Mouse (Mus musculus) megakaryocyte progenitor cell, adult 5-6 weeks (primary cell): ENCODE results near the gene Parvg. TPM values are rescaled to one million over a fixed set of nuclear protein-coding genes. Genes with fewer than 3 reads are reported as not detected.

Source experiments
- ATAC-seq: replicated peaks from 2 replicates; pipeline ENCODE4 v1.8.0; 2016; ENCODE audit warnings: mild to moderate bottlenecking, moderate TSS enrichment, inconsistent platforms; ENCODE audit not compliant: poor library complexity
- total RNA-seq, 2 experiments: library from RNA; stranded (forward) in 1 of 2; stranded (reverse) in 1 of 2; fragments of 157-497, 149-512 nt in 1 of 2; fragments of 200-1000 nt in 1 of 2; gene quantifications; 2 replicates each; pipeline versions ENCODE4 v1.2.3 to v1.2.4; 2015 to 2017

The Parvg gene
- total RNA-seq, 2 experiments from 2014 or later = 106 to 246 TPM

DNA sequence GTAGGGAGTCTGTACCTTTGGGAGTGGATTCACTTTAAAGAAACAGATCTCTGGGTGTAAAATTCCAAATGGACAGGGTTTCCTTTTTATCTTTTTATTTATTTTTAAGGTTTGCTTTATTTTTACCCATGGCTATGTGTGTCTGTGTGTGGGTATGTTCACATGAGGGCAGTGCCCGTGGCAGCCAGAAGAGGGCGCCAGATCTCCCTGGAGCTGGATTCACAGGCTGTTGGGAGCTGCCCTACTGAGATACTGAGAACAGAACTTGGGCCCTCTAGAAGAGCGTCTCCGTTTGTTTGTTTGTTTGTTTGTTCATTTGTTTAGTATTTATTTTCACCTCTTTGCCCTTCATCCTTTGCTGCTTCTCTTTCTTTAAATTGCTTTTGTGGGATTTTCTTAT lies 24.9 kb downstream of the Parvg start:
- ATAC-seq = no peak

- peak; percentile 74 for ATAC-seq
Measured at GRCm38 (mm10) chr15:84349915-84350738, 26.3 kb downstream of the Parvg start.

DNA sequence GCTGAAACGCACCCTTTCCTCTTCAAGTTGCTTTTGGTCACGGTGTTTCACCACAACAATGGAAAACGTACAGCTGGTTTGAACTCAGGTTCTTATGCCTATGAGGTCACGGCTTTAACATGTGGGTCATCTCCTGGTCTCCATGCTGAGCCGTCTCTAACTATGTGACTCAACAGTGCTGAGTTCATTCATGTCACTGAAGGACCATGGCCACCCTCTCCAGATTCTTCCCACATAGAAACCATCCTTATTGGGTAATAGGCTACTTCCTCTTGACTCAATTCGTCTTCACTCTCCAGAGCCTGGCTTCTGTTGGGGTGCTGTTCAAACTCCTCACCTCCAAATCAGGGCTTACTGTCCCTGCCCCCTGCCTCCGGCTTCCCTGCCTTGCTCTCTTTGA lies 27.5 kb downstream of the Parvg start:
- ATAC-seq = peak; percentile 73

DNA sequence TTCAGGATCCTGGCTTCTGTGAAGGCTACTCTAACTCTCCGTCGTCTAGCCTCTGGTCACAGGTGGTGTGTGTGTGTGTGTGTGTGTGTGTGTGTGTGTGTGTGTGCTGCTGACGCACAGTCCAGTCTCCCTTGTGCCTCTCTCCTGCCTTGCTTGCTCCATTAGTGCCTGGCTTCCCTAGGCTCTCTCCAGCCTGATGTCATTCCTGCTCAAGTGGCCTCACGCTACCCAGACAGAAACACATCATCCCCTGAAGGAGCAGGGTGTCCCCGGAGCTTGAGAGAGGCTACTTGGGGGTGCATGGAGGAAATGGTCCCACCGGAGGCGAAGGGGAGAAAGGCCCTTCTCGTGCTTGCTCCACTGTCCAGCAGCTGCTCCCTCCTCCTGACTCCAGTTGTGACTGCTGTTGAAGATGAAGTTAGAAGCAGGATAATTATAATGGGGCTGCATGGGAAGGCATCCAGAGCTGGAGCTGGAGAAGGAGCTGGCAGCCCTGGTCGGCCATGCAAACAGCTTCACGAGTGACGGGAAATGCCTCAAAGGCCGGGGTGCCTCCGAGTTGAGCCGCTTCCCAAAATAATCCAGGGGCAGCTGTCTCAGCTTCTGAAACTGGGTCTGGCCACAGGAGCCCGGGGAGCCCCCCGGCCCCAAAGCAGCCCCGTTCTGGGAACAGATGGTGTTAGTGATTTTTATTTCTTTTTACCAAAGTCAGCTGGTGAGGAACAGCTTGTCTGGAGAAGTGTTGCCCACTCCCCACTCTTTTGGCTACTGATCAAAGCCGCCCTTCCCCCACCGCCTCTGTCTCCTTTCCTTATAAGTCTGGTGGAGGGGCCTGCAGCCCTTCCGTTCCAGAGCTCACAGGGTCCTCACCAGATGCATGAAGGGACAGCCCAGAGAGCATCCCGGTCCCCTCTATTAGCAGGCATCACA lies 28.4 kb downstream of the Parvg start:
- ATAC-seq = no peak

- ATAC-seq = no peak
Measured at GRCm38 (mm10) chr15:84355081-84355480, 31.3 kb downstream of the Parvg start.

- ATAC-seq = no peak
Measured at GRCm38 (mm10) chr15:84364746-84365145, 40.9 kb downstream of the Parvg start.

DNA sequence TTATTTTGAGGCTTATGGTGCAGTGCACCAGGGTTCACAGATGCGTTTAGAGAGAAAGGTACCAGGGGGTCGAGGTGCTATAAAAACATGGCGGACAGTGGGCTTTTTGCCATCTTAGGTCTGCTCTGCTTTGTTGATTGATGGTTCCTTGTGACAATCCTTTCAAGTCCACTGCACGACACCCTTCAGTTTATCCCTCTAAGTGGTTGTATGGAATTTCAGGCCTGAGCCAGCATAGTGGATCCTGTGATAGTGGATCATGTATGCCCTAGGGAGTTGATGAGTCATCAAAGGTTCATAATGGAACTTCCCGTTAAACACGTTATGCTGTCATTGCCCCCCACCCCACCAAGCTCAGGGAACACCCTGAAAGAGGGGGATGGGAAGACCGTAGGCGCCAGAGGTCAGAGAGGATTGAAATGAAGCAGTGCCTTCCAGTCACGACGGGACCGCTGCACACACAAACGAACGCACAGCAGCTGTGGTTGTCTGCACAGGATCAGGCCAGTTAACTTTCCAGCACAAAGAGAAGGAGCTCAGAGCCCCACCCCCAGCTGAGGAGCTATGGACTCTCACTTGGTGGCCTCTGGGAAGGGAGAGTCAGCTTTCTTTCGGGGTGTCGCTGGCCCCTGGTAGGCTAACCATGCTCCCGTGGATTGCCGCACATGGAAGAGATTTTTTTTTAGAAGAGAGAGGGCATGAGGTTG lies 42.0 kb downstream of the Parvg start:
- ATAC-seq = no peak

- no peak for ATAC-seq
Measured at GRCm38 (mm10) chr15:84366574-84366989, 42.8 kb downstream of the Parvg start.

DNA sequence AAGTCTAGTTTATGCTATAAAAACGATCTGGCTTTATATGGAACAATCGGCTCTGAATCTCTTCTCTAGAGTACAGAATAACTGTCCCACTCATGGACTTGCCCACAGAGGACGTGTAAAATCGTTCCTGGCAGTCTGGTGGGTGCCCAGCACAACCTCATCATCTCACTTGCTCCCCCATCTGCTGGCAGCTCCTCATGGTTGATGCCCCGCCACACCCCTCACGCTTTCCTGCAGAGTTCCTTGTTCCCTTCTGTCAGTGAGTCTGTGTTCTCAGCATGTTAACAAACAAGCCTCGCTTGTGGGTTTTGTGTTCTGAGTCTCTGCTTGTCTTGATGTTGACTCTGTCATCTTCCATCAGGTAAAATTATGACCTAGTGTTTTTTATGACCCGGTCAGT lies 43.6 kb downstream of the Parvg start:
- no peak for ATAC-seq

- ATAC-seq = no peak
Measured at GRCm38 (mm10) chr15:84372801-84373200, 49.0 kb downstream of the Parvg start.

DNA sequence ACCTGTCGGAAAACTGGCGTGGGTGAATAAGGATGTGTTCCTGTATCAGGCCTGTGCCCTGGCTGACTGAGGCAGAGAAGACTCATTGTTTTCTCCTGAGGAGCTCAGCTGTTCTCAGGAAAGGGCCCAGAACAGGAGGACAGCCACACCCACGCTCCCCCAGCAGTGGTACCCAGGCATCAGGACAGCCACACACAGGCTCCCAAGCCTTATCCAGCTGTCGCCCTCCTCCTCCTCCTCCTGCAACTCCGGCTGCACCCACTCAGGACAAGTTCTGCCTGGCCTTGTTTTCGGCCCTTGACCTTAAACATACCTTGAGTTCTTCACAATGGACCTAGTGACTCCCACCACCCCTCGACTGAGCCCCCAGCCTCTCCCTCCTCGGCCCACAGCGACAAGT lies 54.9 kb downstream of the Parvg start:
- ATAC-seq = no peak

DNA sequence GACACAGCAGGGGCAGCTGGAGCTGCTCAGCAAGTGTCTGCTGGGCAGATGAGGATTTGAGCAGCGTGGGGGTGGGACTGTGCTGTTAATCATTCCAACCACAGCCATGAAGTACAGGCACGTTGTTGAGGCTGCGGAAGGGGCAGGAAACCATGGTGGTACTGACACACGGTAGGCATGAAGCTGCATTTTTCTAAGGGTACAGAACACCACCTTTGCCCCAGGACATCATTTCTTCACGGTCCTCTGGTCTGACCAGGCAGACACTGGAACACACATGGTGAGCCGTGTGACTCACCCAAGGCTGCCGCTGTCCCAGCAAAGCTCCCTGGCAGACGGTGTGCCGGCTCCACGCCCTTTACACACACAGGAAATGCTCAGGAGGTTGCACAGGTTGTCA lies 56.4 kb downstream of the Parvg start:
- ATAC-seq = peak; percentile 68

GRCm38 (mm10) chr15:84384066-84384465 lies 60.2 kb downstream of the Parvg start:
- no peak for ATAC-seq

- no peak for ATAC-seq
Measured at GRCm38 (mm10) chr15:84385995-84386565, 62.3 kb downstream of the Parvg start.

GRCm38 (mm10) chr15:84388698-84389131 lies 64.9 kb downstream of the Parvg start:
- peak; percentile 71 for ATAC-seq

DNA sequence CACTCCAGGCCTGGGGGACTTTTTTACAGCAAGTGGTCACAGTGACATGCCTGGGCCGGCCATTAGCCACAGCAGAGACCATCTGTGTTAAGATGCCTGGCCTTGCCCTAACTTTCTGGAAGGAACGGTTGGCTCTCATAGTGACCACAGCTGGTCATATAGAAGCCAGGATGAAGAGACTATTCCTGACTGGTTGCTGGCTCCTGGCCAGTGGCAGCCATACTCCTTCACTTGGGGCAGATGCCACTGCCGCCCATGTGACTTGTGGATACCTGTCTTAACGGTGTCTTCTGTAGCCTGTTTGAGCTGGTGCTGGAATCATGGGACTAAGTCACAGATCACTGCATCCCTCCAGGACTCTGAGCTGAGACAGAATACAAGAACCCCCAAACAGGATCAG lies 68.3 kb downstream of the Parvg start:
- no peak for ATAC-seq

Other genes with a start within 250 kb of the Parvg start
- not detected in 2 replicates for gene Sult4a1, start 218.3 kb upstream of the Parvg start, total RNA-seq (2015)
- not detected in 2 replicates for gene Sult4a1, start 218.3 kb upstream of the Parvg start, total RNA-seq (2017)
- gene Pnpla5, start 200.9 kb upstream of the Parvg start, total RNA-seq (2015) = not detected in 2 replicates
- gene Pnpla5, start 200.9 kb upstream of the Parvg start, total RNA-seq (2017) = not detected in 2 replicates
- not detected in 2 replicates for gene Pnpla3, start 156.2 kb upstream of the Parvg start, total RNA-seq (2015)
- gene Pnpla3, start 156.2 kb upstream of the Parvg start, total RNA-seq (2017) = not detected in 2 replicates
- gene Samm50, start 131.8 kb upstream of the Parvg start, total RNA-seq (2015) = 45.1 and 56.2 TPM in 2 replicates
- 35.6 and 42.0 TPM in 2 replicates for gene Samm50, start 131.8 kb upstream of the Parvg start, total RNA-seq (2017)
- 3.8 and 4.6 TPM in 2 replicates for gene Parvb, start 92.0 kb upstream of the Parvg start, total RNA-seq (2015)
- gene Parvb, start 92.0 kb upstream of the Parvg start, total RNA-seq (2017) = 0.33 and 1.5 TPM in 2 replicates
- not detected in 2 replicates for gene Shisal1, start 123.1 kb downstream of the Parvg start, total RNA-seq (2015)
- gene Shisal1, start 123.1 kb downstream of the Parvg start, total RNA-seq (2017) = not detected in 2 replicates
- gene Rtl6, start 233.8 kb downstream of the Parvg start, total RNA-seq (2015) = 2.4 and 3.1 TPM in 2 replicates
- gene Rtl6, start 233.8 kb downstream of the Parvg start, total RNA-seq (2017) = 3.0 and 3.2 TPM in 2 replicates